Mouse (Mus musculus) spleen, embryonic (tissue): ENCODE data around the gene Bahcc1.

ENCODE experiments used
- CTCF ChIA-PET: fragments of 350-600 bp; sonication (Branson Sonifier 250); formaldehyde crosslinking; loops from one replicate; lab custom pipeline; 2022; lab: Charles Lee

Gene Bahcc1

GRCm38 (mm10) chr11:120206069-120206668 is 26.6 kb upstream of the Bahcc1 start:
- CTCF ChIA-PET: no interaction called here

DNA sequence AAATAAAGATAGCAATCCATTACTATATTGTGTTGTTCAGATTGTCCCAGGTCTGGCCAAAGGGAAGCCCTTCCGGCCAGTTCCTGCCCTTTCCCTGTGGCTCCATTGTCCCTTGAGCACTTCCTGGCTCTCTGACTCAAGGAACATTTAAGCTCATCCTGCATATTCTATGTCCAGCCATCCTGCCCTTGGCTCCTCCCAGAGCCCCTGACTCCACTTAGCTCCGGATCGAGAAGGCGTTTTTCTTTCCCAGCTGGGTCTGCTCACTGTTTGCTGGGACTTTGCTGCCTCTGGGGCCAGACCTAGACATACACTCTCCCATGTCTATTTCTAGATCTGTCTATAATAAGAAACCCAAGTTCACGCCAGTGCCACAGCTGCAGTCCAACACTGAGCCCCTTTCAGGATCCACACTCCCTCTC is 26.1 kb upstream of the Bahcc1 start:
- CTCF ChIA-PET: no interaction called here

DNA sequence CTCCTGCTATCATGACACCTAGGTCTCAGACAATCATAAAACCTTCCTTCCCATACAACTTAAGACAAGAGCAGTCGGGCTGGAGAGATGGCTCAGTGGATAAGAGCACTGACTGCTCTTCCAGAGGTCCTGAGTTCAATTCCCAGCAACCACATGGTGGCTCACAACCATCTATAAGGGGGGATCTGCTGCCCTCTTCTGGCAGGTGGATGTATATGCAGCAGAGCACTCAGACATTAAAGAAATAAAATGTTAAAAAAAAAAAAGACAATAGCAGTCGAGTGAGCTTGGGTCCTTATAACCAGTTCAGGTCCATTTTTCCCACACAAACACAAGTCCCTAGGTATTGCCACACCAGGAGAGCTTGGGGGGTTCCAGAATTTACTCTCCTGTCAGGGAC is 23.9 kb upstream of the Bahcc1 start:
- CTCF ChIA-PET: no interaction called here

GRCm38 (mm10) chr11:120209462-120209861 is 23.3 kb upstream of the Bahcc1 start:
- CTCF ChIA-PET: no interaction called here

- CTCF ChIA-PET: no interaction called here
These were observed 17.0 kb upstream of the Bahcc1 start for GRCm38 (mm10) chr11:120215726-120216241.

DNA sequence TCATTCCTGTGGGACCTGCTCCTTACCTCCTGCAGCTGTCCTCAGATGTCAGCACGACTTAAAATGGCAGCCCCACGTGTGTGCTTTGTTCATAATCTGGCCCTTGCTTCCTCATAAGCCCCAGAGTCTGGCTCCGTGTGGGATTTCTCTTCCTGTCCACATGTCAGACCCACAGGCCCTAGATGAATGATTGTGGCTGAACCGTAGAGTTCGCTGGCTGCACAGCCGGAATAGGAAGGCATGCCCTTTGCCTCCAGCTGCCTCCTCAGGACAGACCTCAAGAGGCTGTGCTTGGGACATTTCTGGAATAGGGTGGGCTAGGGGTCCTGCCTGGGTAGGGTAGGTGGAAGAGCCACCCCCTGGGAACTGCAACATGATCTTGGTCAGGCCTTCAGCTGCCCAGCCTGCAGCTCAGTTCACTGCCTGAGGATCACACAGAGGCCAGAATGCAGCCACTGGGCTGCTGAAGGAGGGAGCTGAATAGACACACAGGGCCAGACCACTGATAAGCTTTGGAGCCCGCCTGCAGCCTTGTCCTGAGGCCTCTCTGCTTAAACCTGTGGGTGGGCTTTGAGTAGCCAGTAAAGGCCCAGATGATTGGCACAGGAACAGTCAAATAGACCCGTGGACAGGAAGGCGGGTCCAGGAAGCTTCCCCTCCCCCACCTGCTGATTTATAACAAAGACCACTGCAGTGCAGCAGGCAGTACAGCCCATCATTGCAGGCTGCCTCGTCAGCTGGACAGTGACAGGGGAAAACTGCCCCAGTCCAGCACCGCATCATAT is 16.0 kb upstream of the Bahcc1 start:
- CTCF ChIA-PET: no interaction called here

GRCm38 (mm10) chr11:120218176-120218856 is 14.4 kb upstream of the Bahcc1 start:
- CTCF ChIA-PET: interaction anchor here (1.0 kb wide), 1 partner anchor 24 kb away, joined by 3 read pairs; no protein-coding TSS in a partner anchor

DNA sequence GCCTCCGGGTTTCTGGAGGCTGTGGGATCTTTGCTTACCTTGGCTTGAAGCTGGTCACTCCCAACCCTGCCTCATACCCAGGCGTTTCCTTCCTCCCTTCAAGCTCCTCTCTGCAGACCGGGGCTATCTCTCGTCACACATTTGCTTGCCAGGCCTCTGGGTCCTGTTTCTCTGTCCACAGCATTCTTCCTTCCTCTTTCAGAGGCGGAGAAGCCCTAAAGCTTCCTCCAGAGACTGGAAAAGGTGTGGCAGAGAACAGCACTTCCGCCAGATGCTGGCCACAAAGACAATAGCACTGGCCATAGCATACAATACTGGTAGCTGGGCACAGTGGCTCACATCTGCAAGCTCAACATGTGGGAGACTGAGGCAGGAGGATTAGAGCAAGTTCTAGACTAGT is 13.8 kb upstream of the Bahcc1 start:
- CTCF ChIA-PET: interaction anchor here (1.0 kb wide), 1 partner anchor 25 kb away, joined by 3 read pairs; no protein-coding TSS in a partner anchor

DNA sequence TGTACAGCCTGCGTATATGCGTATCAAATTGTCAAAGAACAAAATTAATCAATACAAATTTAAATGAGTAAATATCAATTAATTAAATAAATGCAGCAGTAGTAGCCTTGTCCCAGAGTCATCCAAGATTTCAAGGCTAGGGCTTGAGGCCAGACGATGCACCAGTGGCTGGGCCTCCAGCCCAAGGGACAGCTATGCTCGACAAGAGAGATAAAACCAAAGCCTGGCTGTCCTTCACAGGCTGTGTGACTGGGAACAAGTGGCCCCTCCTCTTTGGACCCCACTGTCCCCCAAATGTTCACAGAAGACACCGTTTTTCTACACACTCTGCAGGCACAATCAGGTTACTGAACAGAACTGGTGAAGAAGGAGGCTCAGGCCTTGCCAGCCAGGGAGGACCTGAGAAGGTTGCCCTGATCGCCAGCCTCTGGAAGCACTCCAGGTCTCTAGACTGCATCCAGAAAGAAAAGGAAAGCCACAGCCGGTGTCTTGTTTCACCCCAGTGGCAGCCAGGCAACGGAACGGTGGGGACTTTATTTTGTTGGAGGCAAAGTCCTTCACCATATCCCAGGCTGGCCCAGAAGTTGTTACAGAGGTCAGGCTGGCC is 12.7 kb upstream of the Bahcc1 start:
- CTCF ChIA-PET: no interaction called here

DNA sequence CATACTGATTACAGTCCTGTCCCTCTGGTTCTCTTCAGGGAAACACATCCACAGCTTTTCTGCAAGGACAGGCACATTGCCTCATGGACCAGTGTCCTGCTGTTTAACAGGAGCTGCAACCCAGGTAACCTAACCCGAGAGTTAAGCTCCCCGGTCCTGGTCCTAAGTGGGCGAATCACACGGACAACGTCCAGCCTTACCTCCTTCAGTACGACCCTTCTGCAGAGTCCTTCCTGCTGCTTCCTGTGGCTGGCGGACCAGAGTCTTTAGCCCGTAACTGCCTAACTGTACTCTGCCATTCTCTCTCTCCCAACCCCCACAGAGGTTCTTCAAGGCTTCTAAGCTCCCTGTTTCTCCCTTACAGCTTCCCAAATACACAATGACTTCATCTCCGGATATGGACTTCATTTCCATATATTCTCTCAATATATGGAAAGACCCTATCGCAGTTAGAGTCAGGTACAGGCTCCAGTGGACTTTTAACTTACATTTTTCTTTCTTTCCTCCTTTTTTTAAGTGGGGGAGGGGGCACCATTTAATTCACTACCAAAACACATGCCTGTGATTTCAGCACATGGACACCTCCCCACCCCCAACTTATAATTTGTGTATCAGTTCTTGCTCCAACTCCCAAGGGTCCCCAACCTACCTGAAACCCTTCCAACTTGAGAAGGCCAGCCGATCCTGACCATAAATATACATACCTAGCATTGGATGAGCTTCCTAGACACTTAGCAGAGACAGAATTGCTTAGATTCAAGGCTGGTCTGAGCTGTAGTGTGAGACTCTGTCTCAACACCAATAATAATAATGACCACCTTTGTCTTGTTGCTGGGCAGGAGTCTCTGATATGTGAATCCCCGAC is 11.6 kb upstream of the Bahcc1 start:
- CTCF ChIA-PET: no interaction called here

DNA sequence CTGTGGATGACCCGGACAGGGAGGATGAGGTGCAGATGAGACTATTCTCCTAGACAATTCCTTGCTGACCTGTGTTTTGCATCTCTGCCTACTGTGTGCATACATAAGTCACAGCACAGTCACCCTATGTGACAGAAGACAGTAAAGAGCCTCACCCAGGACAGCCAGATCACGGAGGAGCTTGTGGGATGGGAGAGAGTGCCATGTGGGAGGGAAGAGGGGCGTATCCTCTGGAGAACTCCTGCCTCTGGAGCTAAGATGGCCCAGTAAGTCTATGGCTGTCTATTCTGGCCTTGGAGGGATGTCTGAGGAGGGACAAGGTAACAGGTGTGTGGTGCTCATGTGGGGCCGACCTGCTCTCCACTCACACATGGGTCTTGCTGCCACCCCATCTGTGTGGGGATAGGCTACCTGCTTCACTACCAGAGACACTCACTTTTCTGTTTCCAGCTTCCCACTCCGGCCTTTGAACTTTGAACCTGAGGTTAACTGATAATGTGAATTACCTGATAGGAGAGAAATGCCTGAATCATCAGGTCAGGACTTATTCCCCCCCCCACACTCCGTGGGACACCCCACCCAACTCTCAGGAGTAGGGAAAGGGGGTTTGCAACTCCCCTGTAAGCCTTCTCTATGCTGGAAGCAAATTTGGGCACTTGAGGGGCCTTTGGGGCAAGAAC is 10.2 kb upstream of the Bahcc1 start:
- CTCF ChIA-PET: no interaction called here

DNA sequence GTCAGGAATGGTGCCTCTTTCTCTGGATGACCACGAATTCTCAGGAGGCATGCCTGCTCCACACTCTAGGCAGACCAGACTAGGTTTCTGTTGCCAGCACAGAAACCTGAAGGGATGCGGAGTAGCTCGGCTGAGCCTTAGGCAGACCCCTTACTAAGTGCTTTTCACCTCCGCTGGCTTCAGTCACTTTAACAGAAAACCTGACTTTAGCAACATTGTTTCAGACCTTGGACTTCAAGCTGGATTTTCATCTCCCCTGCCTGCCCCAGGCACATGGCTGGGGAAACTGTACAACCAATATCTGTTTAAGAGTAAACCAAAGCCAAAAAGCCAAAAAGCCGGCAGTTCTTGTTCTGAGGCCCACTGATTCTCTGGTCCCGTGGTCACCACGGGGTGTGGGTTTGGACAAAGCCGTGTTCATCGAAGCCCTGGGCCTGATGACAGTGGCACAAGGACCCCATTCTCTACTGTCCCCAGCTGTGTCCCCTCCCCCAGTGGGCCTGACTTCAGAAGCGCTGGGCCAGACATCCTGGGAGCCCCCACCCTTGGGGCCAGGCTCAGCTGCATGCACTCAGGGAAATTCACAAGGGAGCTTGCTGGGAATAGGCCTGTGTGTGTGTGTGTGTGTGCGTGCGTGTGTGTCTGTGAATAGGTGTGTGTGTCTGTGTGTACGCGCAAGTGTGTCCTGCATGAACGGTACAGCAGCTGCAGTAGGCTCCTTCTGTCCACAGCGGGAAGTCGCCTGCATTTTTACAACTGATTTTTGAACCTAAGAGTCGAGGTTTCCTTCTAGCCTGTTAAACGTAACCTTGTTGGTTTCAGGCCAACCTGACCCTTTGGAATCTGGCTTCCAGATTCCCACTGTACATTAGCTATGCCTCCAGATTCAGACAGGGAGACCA is 8.9 kb upstream of the Bahcc1 start:
- CTCF ChIA-PET: no interaction called here

GRCm38 (mm10) chr11:120224488-120225255 is 8.1 kb upstream of the Bahcc1 start:
- CTCF ChIA-PET: interaction anchor here (0.5 kb wide), 1 partner anchor 59 kb away, joined by 3 read pairs; no protein-coding TSS in a partner anchor

- CTCF ChIA-PET: interaction anchor here (0.5 to 0.6 kb wide), 2 partner anchors 17 to 58 kb away, joined by 3 read pairs; no protein-coding TSS in a partner anchor
These were observed 7.2 kb upstream of the Bahcc1 start for GRCm38 (mm10) chr11:120225256-120226195.

- CTCF ChIA-PET: no interaction called here
These were observed 6.1 kb upstream of the Bahcc1 start for GRCm38 (mm10) chr11:120226421-120227280.

DNA sequence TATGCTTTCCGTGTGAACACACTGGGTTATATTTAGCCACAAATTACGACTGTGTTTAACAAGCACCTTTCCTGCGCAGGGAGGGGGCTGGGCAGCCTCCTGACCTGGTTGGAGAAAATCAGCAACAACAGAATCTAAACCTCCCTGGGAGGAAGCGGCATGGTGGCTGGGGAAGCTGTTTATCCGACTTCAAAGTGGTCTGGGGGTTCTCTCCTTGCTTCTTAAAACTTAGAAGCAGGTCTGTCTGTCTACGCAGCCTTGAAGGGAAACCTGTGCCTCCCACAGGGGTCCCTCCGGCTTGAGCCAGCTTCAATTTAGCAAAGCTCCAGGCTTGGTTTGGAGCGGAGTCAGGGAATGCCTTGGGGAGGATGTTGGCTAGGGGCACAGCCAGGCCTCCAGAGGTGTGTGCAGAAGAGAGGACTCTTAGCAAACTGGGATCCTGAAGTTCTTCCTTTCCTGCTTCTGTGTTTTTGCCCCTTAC is 5.1 kb upstream of the Bahcc1 start:
- CTCF ChIA-PET: no interaction called here
